Mouse (Mus musculus): Measurements from ENCODE around the gene Secisbp2l. TPM values are rescaled to one million over a fixed set of nuclear protein-coding genes. Genes with fewer than 3 reads are reported as not detected.

Secisbp2l gene
- polyA plus RNA-seq, 1 experiment from 2014 or later, result 25.1 TPM

DNA sequence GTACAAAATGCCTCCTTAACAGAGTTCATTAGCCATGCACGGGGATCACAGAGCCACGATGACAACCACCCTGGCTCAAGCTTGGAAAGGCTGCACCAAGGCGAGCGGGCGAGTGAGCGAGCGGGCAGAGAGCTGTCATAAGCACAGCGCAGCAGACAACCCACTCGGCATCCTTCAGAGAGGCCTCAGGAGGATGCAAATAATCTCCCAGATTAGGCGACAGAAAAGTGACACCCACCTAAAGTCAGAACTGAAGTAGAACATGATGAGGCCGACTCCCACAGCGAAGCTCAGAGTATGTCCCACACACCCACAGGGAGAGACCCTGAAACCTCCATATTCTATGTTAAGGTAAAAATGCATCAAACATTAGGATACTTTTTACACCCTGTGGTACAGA is 4.3 kb downstream of the Secisbp2l start:
- 92% methylated on average over 12 of the region's 12 CpGs for WGBS
- H3K4me2 ChIP-seq (ENCODE audit: low read length), result no peak overlapping the region
- H3K36me3 ChIP-seq (ENCODE audit: control insufficient read depth, insufficient read depth, low read length), result peaks cover 15% of the 10 kb centered on the region; the same call in 1 of the 2 replicates
- no peak overlapping the region for H3K27ac ChIP-seq (ENCODE audit: low read depth, low read length)
- no peak for DNase-seq (ENCODE audit: low spot score)
- H3K27me3 ChIP-seq (replicated peaks; ENCODE audit: control insufficient read depth, insufficient read depth, low read length), result no peaks in the 10 kb centered on the region
- no peaks in the 10 kb centered on the region for H3K9me3 ChIP-seq (replicated peaks; ENCODE audit: control insufficient read depth, low read length)
- no peak overlapping the region for H3K9ac ChIP-seq (ENCODE audit: low read length)
- H3K4me1 ChIP-seq (ENCODE audit: control insufficient read depth, insufficient read depth, low read length), result peaks cover 8% of the 10 kb centered on the region
- H3K4me3 ChIP-seq (ENCODE audit: low read depth, low read length), result no peak overlapping the region
- ATAC-seq, result no peak

DNA sequence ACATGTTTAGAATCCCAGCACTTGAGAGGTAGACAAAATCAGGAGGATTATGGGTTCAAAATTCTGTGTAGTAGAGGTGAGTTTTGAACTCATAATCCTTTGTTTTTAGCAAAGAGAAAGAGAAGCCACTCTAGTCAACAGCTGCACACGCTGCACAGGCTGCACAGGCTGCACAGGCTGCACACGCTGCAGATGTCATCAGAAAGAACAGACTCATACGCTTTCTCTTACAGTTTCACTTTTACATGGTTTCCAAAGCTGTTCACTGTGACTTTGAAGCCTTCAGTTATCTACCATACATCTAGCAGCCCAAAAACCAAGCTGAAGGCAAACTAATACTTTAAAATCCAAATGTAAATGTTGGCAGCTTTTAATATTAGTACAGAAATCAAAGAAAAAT is 5.7 kb downstream of the Secisbp2l start:
- Histone ChIP-seq H3K4me3 (ENCODE audit: low read depth, low read length) (no peak overlapping the region), H3K9ac (ENCODE audit: low read length) (no peak overlapping the region), H3K27ac (ENCODE audit: low read depth, low read length) (no peak overlapping the region), H3K9me3 (replicated peaks; ENCODE audit: control insufficient read depth, low read length) (no peaks in the 10 kb centered on the region), H3K36me3 (ENCODE audit: control insufficient read depth, insufficient read depth, low read length) (peaks cover 20% of the 10 kb centered on the region; the same call in 1 of the 2 replicates), H3K27me3 (replicated peaks; ENCODE audit: control insufficient read depth, insufficient read depth, low read length) (no peaks in the 10 kb centered on the region), H3K4me1 (ENCODE audit: control insufficient read depth, insufficient read depth, low read length) (peaks cover 8% of the 10 kb centered on the region), H3K4me2 (ENCODE audit: low read length) (no peak overlapping the region)
- 94% methylated on average over 3 of the region's 3 CpGs for WGBS
- no peak for DNase-seq (ENCODE audit: low spot score)
- no peak for ATAC-seq

DNA sequence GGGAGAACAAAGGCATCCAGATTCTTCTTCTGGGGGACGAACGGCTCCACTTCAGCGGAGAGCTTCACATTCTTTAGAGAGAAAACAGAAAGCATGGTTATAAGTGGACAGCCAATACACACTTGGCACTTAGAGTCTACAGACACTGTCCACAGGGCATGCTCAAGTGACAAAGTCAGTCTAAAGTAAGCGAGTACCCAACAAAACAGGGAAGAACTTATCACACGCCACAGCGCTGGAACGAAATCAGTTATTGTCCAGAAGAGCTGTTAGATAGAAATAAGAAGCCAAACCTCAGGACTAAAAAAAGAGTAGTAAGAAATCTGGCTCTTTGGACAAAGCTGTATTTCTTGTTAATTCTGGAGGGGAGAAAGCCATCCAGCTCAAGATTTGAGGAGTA is 7.0 kb downstream of the Secisbp2l start:
- DNase-seq (ENCODE audit: low spot score), result no peak
- H3K36me3 ChIP-seq (ENCODE audit: control insufficient read depth, insufficient read depth, low read length), result peaks cover 28% of the 10 kb centered on the region; the same call in 1 of the 2 replicates
- 94% methylated on average over 7 of the region's 7 CpGs for WGBS
- H3K4me1 ChIP-seq (ENCODE audit: control insufficient read depth, insufficient read depth, low read length), result no peaks in the 10 kb centered on the region; the same call in 1 of the 2 replicates
- H3K9ac ChIP-seq (ENCODE audit: low read length), result no peak overlapping the region
- no peak overlapping the region for H3K27ac ChIP-seq (ENCODE audit: low read depth, low read length)
- ATAC-seq, result no peak
- H3K27me3 ChIP-seq (replicated peaks; ENCODE audit: control insufficient read depth, insufficient read depth, low read length), result no peaks in the 10 kb centered on the region
- no peak overlapping the region for H3K4me2 ChIP-seq (ENCODE audit: low read length)
- no peaks in the 10 kb centered on the region for H3K9me3 ChIP-seq (replicated peaks; ENCODE audit: control insufficient read depth, low read length)
- H3K4me3 ChIP-seq (ENCODE audit: low read depth, low read length), result no peak overlapping the region

DNA sequence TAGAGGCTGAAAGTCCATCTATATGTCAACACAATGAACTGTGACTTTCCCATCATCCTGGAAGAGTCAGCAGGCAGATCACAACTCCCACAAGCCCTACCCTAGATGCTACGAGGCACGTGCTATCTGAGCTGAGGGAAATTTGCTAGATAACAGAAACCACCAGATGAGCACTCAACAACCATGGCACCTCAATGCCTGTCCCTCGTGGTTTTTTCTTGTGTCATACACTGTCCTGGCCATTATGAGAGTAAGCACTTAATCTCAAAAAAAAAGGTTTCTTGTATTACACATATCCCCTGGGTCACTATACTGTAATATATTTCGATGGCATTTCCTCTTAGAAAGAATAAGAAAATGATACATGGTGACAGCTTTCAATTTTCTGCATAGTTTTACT is 7.8 kb downstream of the Secisbp2l start:
- H3K9ac ChIP-seq (ENCODE audit: low read length), result no peak overlapping the region
- H3K27ac ChIP-seq (ENCODE audit: low read depth, low read length), result no peak overlapping the region
- no peaks in the 10 kb centered on the region for H3K27me3 ChIP-seq (replicated peaks; ENCODE audit: control insufficient read depth, insufficient read depth, low read length)
- H3K4me1 ChIP-seq (ENCODE audit: control insufficient read depth, insufficient read depth, low read length), result no peaks in the 10 kb centered on the region
- H3K36me3 ChIP-seq (ENCODE audit: control insufficient read depth, insufficient read depth, low read length), result peaks cover 36% of the 10 kb centered on the region; the same call in 1 of the 2 replicates
- no peak overlapping the region for H3K4me2 ChIP-seq (ENCODE audit: low read length)
- ATAC-seq, result no peak
- 91% methylated on average over 4 of the region's 4 CpGs for WGBS
- H3K4me3 ChIP-seq (ENCODE audit: low read depth, low read length), result no peak overlapping the region
- no peak for DNase-seq (ENCODE audit: low spot score)
- no peaks in the 10 kb centered on the region for H3K9me3 ChIP-seq (replicated peaks; ENCODE audit: control insufficient read depth, low read length)

DNA sequence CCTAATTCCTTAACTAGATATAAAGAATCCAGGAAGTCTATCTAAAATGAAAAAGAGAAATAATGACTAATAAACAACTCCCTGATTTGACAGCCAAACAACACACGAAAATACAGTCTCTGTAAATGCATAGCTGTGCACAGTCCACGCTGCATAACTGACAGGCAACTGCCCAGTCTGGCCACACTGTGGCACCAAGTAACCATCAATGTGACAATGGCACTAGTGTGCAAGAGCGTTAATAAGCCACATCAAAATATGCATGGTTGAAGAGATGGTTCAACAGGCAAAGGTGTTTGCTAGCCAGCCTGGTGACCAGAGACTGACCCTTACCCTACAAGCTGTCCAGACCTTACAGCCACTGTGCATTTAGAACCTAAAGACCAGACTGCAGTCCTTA is 17.6 kb downstream of the Secisbp2l start:
- Histone ChIP-seq H3K4me3 (ENCODE audit: low read depth, low read length) (no peak overlapping the region), H3K9me3 (replicated peaks; ENCODE audit: control insufficient read depth, low read length) (no peaks in the 10 kb centered on the region), H3K4me2 (ENCODE audit: low read length) (no peak overlapping the region), H3K4me1 (ENCODE audit: control insufficient read depth, insufficient read depth, low read length) (no peaks in the 10 kb centered on the region), H3K27ac (ENCODE audit: low read depth, low read length) (no peak overlapping the region), H3K36me3 (ENCODE audit: control insufficient read depth, insufficient read depth, low read length) (peaks cover 83% of the 10 kb centered on the region), H3K9ac (ENCODE audit: low read length) (no peak overlapping the region), H3K27me3 (replicated peaks; ENCODE audit: control insufficient read depth, insufficient read depth, low read length) (no peaks in the 10 kb centered on the region)
- no peak for ATAC-seq
- DNase-seq (ENCODE audit: low spot score), result peak; percentile 6
- WGBS, result 74% methylated on average over 3 of the region's 3 CpGs

GRCm38 (mm10) chr2:125764531-125764930 is 18.1 kb downstream of the Secisbp2l start:
- Histone ChIP-seq H3K4me2 (ENCODE audit: low read length) (no peak overlapping the region), H3K36me3 (ENCODE audit: control insufficient read depth, insufficient read depth, low read length) (peaks cover 83% of the 10 kb centered on the region), H3K27ac (ENCODE audit: low read depth, low read length) (no peak overlapping the region), H3K4me1 (ENCODE audit: control insufficient read depth, insufficient read depth, low read length) (no peaks in the 10 kb centered on the region), H3K4me3 (ENCODE audit: low read depth, low read length) (no peak overlapping the region), H3K9ac (ENCODE audit: low read length) (no peak overlapping the region), H3K27me3 (replicated peaks; ENCODE audit: control insufficient read depth, insufficient read depth, low read length) (no peaks in the 10 kb centered on the region), H3K9me3 (replicated peaks; ENCODE audit: control insufficient read depth, low read length) (no peaks in the 10 kb centered on the region)
- ATAC-seq, result no peak
- no peak for DNase-seq (ENCODE audit: low spot score)
- WGBS, result 92% methylated on average over 5 of the region's 5 CpGs

DNA sequence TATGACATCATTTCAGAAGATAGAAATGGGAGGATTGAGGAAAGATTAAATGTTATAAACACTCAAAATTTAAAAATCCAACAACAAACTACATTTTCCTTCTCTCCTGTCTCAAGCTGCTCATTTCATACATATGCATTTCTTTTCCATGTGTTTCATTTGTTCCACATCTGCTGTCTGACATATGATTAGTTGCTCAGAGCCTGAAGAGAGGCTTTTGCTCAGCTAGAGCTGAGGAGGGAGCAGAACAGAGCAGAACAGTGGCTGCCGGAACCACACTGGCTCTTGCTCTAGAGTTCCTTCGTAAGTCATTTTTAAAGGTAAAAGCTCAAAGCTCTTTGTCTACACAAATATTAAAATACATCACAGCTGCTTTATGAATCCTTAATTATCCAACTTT is 33.3 kb downstream of the Secisbp2l start:
- no peaks in the 10 kb centered on the region for H3K9me3 ChIP-seq (replicated peaks; ENCODE audit: control insufficient read depth, low read length)
- peaks cover 93% of the 10 kb centered on the region for H3K36me3 ChIP-seq (ENCODE audit: control insufficient read depth, insufficient read depth, low read length)

DNA sequence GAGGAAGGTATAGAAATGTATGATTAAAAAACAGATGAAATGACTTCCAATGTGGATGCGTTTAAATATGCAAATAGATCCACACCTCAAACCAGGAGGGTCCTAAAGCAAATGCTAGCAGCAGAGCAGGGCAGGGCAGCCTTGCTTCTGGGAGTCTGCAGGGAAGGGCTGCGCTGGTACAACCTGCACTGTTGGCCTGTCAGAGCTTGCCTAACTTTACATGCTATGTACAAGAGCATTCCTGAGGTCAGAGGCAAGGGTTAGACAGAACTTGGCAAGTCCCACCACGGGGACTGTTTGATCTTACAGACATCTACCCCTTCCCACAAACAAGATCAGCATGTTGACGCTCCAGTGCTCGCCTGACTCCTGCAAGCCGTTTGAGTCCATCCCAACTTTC is 43.3 kb downstream of the Secisbp2l start:
- H3K36me3 ChIP-seq (ENCODE audit: control insufficient read depth, insufficient read depth, low read length), result peaks cover 57% of the 10 kb centered on the region

More for the DNA sequence above, 33.3 kb downstream of the Secisbp2l start:
- no peak overlapping the region for H3K4me2 ChIP-seq (ENCODE audit: low read length)
- no peak for DNase-seq (ENCODE audit: low spot score)
- H3K4me3 ChIP-seq (ENCODE audit: low read depth, low read length), result no peak overlapping the region
- H3K27me3 ChIP-seq (replicated peaks; ENCODE audit: control insufficient read depth, insufficient read depth, low read length), result no peaks in the 10 kb centered on the region
- WGBS, result 94% methylated on average over 2 of the region's 2 CpGs
- no peaks in the 10 kb centered on the region for H3K4me1 ChIP-seq (ENCODE audit: control insufficient read depth, insufficient read depth, low read length)
- H3K9ac ChIP-seq (ENCODE audit: low read length), result no peak overlapping the region
- H3K27ac ChIP-seq (ENCODE audit: low read depth, low read length), result no peak overlapping the region
- no peak for ATAC-seq

GRCm38 (mm10) chr2:125738718-125739117 is 44.0 kb downstream of the Secisbp2l start:
- Histone ChIP-seq H3K27ac (ENCODE audit: low read depth, low read length) (no peak overlapping the region), H3K9ac (ENCODE audit: low read length) (no peak overlapping the region), H3K36me3 (ENCODE audit: control insufficient read depth, insufficient read depth, low read length) (peaks cover 51% of the 10 kb centered on the region), H3K4me3 (ENCODE audit: low read depth, low read length) (no peak overlapping the region), H3K4me1 (ENCODE audit: control insufficient read depth, insufficient read depth, low read length) (no peaks in the 10 kb centered on the region), H3K9me3 (replicated peaks; ENCODE audit: control insufficient read depth, low read length) (no peaks in the 10 kb centered on the region), H3K4me2 (ENCODE audit: low read length) (no peak overlapping the region), H3K27me3 (replicated peaks; ENCODE audit: control insufficient read depth, insufficient read depth, low read length) (no peaks in the 10 kb centered on the region)
- DNase-seq (ENCODE audit: low spot score), result no peak
- WGBS, result 71% methylated on average over 5 of the region's 5 CpGs
- no peak for ATAC-seq

More for the DNA sequence above, 43.3 kb downstream of the Secisbp2l start:
- 92% methylated on average over 6 of the region's 6 CpGs for WGBS
- Histone ChIP-seq H3K9me3 (replicated peaks; ENCODE audit: control insufficient read depth, low read length) (no peaks in the 10 kb centered on the region), H3K27ac (ENCODE audit: low read depth, low read length) (no peak overlapping the region), H3K9ac (ENCODE audit: low read length) (no peak overlapping the region), H3K27me3 (replicated peaks; ENCODE audit: control insufficient read depth, insufficient read depth, low read length) (no peaks in the 10 kb centered on the region), H3K4me2 (ENCODE audit: low read length) (no peak overlapping the region), H3K4me3 (ENCODE audit: low read depth, low read length) (no peak overlapping the region), H3K4me1 (ENCODE audit: control insufficient read depth, insufficient read depth, low read length) (no peaks in the 10 kb centered on the region)
- ATAC-seq (no peak), DNase-seq (ENCODE audit: low spot score) (no peak)
